Mouse (Mus musculus): ENCODE data around the gene Syce2. TPM values are rescaled to one million over a fixed set of nuclear protein-coding genes. Genes with fewer than 3 reads are reported as not detected.
"Not testable (repeated sequence)": the region's sequence is repeated elsewhere in the genome, so short reads cannot be mapped to it uniquely, and the experiment has no call there.

Gene Syce2
- polyA plus RNA-seq, 1 experiment, result 63.0 TPM

DNA sequence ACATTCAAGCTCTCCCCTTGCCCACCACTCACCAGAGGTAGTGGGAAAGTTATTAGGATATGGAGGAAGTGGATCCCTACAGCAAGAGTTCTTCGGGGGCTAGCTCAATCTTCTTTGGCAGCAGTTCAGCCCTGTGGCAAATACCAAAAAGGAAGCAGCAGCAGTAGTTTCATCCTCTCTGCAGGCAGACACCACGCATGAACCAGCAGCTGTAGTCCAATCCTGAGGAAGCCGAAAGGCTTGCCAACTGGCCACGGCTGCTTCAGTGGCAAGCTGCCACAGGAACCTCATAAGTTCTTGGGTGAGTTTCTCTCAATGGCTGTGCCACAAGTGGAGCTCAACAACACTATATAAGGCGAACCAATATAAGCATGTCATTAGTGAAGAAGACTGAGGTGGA lies 24.1 kb downstream of the Syce2 start:
- Histone ChIP-seq H3K4me1 (peaks cover 37% of the 10 kb centered on the region), H3K36me3 (replicated peaks; ENCODE audit: low read length) (peaks cover 5% of the 10 kb centered on the region), H3K4me3 (replicated peaks) (no peak overlapping the region), H3K27me3 (replicated peaks) (peaks cover 4% of the 10 kb centered on the region), H3K9me3 (no peaks in the 10 kb centered on the region)
- TF ChIP-seq GATA1 (IDR thresholded peaks at IDR 0.05; ENCODE audit: borderline replicate concordance, low read length), result no peak
- no peak for TF ChIP-seq FLI1 (IDR thresholded peaks at IDR 0.05; ENCODE audit: low read length)

DNA sequence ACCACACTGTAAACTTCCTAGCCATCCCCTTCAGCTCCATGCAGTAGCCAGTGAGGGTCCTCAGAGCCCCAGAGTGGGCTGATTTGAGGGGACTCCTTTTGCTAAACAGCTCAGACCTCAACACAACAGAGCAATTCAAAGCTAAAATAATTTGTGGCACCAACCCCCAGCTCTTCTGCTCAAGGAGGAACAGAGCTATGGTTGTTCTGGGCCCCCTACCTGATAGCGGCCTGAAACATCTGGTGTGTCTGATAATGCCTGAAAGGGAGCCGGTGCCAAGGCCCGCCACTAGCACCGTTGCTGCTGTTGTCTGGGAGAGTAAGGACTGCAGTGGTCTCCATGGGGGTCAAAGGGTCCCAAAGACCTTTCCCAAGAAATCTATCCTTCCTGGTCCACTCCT lies 29.2 kb downstream of the Syce2 start:
- TF ChIP-seq FLI1 (IDR thresholded peaks at IDR 0.05; ENCODE audit: low read length) (no peak), GATA1 (IDR thresholded peaks at IDR 0.05; ENCODE audit: borderline replicate concordance, low read length) (no peak)
- Histone ChIP-seq H3K27me3 (replicated peaks) (peaks cover 4% of the 10 kb centered on the region), H3K4me1 (peaks cover 41% of the 10 kb centered on the region), H3K9me3 (no peaks in the 10 kb centered on the region), H3K36me3 (replicated peaks; ENCODE audit: low read length) (no peaks in the 10 kb centered on the region), H3K4me3 (replicated peaks) (no peak overlapping the region)

DNA sequence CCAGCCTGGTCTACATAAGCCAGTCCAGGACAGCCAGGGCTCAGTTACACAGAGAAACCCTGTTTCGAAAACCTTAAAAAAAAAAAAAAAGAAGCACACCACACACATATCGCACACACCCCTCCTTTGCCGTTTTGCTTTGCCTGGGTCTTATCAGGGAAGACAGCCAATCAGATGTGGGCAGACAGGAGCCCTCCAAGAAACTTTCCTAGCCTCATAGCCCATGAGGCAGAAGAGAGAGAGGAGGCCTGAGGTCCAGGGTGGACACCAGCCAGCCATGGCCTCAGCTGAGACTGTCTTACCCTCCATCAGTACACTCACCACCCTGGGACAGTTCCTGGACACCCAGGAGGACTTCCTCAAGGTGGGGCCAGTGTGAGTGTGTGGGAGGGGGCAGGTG lies 29.8 kb downstream of the Syce2 start, which contains the start of gene Klf1:
TSS of gene Klf1 (plus strand) at position 177 of the 400 bp plus-strand sequence.
- no peaks in the 10 kb centered on the region for H3K9me3 ChIP-seq
- peaks cover 40% of the 10 kb centered on the region for H3K4me1 ChIP-seq
- no peaks in the 10 kb centered on the region for H3K36me3 ChIP-seq (replicated peaks; ENCODE audit: low read length)
- no peak for TF ChIP-seq FLI1 (IDR thresholded peaks at IDR 0.05; ENCODE audit: low read length)
- no peak for TF ChIP-seq GATA1 (IDR thresholded peaks at IDR 0.05; ENCODE audit: borderline replicate concordance, low read length)
- H3K4me3 ChIP-seq (replicated peaks), result peak within 1 kb of the TSS; percentile 94
- peaks cover 4% of the 10 kb centered on the region for H3K27me3 ChIP-seq (replicated peaks)

DNA sequence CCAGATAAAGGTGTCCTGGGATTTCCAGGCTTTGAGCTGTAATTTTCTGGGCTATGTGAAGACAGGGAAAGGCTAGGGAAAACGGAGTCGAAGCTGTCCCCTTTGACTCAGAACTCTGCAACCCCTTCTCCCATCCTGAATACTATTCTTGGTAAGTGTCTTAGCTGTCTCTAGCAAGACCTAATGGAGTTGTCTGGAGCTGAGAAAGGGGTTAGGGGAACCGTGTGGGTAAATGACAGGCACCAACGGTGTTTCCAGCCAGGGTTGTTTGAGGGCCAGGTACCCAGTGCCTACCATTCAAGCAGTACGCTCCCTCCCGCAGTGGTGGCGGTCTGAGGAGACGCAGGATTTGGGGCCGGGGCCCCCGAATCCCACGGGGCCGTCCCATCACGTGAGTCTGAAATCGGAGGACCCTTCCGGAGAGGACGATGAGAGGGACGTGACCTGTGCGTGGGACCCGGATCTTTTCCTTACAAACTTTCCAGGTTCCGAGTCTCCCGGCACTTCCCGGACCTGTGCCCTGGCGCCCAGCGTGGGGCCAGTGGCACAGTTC lies 30.5 kb downstream of the Syce2 start:
- TF ChIP-seq FLI1 (IDR thresholded peaks at IDR 0.05; ENCODE audit: low read length), result no peak
- no peak for TF ChIP-seq GATA1 (IDR thresholded peaks at IDR 0.05; ENCODE audit: borderline replicate concordance, low read length)
- peaks cover 40% of the 10 kb centered on the region for H3K4me1 ChIP-seq
- peaks cover 4% of the 10 kb centered on the region for H3K27me3 ChIP-seq (replicated peaks)
- H3K4me3 ChIP-seq (replicated peaks), result peak overlapping the region; percentile 94
- no peaks in the 10 kb centered on the region for H3K36me3 ChIP-seq (replicated peaks; ENCODE audit: low read length)
- H3K9me3 ChIP-seq, result no peaks in the 10 kb centered on the region

DNA sequence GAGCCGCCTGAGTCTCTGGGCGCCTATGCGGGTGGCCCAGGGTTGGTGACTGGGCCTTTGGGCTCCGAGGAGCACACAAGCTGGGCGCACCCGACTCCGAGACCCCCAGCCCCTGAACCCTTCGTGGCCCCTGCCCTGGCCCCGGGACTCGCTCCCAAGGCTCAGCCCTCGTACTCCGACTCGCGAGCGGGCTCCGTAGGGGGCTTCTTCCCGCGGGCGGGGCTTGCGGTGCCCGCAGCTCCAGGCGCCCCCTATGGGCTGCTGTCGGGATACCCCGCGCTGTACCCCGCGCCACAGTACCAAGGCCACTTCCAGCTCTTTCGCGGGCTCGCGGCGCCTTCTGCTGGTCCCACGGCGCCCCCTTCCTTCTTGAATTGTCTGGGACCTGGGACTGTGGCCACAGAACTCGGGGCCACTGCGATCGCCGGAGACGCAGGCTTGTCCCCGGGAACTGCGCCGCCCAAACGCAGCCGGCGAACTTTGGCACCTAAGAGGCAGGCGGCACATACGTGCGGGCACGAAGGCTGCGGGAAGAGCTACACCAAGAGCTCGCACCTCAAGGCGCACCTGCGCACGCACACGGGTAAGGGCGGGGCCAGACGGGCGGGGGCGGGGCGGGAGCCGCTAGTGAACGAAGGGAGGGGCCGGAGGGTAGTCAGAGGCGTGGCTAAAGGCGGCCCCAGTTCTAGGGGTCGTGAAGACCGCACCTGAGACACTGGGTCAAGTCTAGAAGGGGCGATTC lies 31.2 kb downstream of the Syce2 start:
- no peaks in the 10 kb centered on the region for H3K36me3 ChIP-seq (replicated peaks; ENCODE audit: low read length)
- no peak for TF ChIP-seq GATA1 (IDR thresholded peaks at IDR 0.05; ENCODE audit: borderline replicate concordance, low read length)
- TF ChIP-seq FLI1 (IDR thresholded peaks at IDR 0.05; ENCODE audit: low read length), result no peak

DNA sequence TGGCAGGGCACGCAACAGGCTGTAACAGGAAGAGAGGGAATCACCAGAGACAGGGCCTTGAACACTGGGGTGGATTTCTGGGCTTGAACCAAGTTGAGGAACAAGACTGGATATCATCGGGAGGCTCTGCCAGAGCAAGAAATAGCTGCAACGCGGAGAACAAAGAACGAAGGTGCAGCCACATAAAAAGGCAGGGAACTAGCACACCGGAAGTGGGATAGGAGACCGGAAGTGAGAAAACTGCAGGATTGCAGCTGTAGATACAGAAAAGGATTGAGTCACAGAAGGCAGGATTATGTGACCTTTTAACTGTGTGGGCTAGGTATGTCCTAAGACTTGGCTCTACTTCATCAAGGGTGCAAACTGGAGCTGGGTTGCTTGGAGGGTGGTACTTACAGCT lies 32.4 kb downstream of the Syce2 start:
- Histone ChIP-seq H3K9me3 (no peaks in the 10 kb centered on the region), H3K4me1 (peaks cover 51% of the 10 kb centered on the region), H3K36me3 (replicated peaks; ENCODE audit: low read length) (no peaks in the 10 kb centered on the region), H3K27me3 (replicated peaks) (peaks cover 4% of the 10 kb centered on the region), H3K4me3 (replicated peaks) (peak overlapping the region; percentile 34)
- TF ChIP-seq GATA1 (IDR thresholded peaks at IDR 0.05; ENCODE audit: borderline replicate concordance, low read length), result no peak
- no peak for TF ChIP-seq FLI1 (IDR thresholded peaks at IDR 0.05; ENCODE audit: low read length)

More for the DNA sequence above, 31.2 kb downstream of the Syce2 start:
- peaks cover 4% of the 10 kb centered on the region for H3K27me3 ChIP-seq (replicated peaks)
- H3K9me3 ChIP-seq, result no peaks in the 10 kb centered on the region
- peak overlapping the region; percentile 94 for H3K4me3 ChIP-seq (replicated peaks)
- peaks cover 43% of the 10 kb centered on the region for H3K4me1 ChIP-seq

DNA sequence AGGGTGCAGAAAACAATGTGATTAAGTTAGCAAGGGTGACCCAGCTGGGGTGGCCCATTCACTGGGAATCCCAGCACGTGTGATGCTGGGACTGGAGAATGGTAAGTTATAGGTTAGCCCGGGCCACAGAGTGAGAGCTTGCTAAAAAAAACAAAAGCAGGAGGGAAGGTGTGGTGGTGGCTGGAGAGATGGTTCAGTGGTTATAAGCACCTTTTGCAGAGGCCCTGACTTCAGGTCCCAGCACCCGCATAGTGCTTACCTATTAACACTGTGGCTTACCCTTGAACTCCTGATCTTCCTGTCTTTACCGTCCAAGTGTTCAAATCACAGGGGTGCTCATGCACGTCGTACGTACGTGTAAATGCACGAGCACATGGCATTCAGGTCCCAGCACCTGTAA lies 35.1 kb downstream of the Syce2 start:
- Histone ChIP-seq H3K36me3 (replicated peaks; ENCODE audit: low read length) (peaks cover 8% of the 10 kb centered on the region), H3K9me3 (no peaks in the 10 kb centered on the region), H3K27me3 (replicated peaks) (peaks cover 6% of the 10 kb centered on the region), H3K4me1 (peaks cover 38% of the 10 kb centered on the region), H3K4me3 (replicated peaks) (no peak overlapping the region)
- TF ChIP-seq GATA1 (IDR thresholded peaks at IDR 0.05; ENCODE audit: borderline replicate concordance, low read length) (no peak), FLI1 (IDR thresholded peaks at IDR 0.05; ENCODE audit: low read length) (no peak)

DNA sequence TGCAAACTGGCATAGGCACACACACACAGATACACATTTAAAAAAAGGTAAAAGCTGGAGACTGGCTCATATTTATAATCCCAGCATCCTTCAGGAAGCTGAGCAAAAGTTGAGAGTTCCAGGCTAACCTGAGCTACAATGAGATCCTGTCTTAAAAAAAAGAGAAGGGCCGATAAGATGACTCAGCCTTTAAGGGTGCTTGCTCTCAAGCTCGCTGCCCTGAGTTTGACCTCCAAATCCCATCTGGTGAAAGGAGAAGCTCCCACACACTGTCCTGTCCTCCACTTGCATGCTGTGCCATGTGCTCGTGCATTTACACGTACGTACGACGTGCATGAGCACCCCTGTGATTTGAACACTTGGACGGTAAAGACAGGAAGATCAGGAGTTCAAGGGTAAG lies 35.6 kb downstream of the Syce2 start:
- peaks cover 11% of the 10 kb centered on the region for H3K27me3 ChIP-seq (replicated peaks)

DNA sequence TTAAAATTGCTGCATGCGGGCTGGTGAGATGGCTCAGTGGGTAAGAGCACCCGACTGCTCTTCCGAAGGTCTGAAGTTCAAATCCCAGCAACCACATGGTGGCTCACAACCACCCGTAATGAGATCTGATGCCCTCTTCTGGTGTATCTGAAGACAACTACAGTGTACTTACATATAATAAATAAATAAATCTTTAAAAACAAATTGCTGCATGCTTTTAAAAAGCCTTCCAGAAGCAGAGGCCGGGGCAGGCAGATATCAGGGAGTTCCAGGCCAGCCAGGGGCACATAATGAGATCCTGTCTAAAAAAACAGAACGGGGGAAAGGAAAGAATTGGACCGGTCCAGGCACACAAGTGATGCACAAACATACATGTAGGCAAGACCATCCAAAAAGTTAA lies 36.1 kb downstream of the Syce2 start:
- Histone ChIP-seq H3K27me3 (replicated peaks) (peaks cover 16% of the 10 kb centered on the region), H3K4me3 (replicated peaks) (peak overlapping the region; percentile 93), H3K4me1 (peaks cover 38% of the 10 kb centered on the region)
- not testable (repeated sequence) for H3K36me3 ChIP-seq (replicated peaks; ENCODE audit: low read length); H3K9me3 ChIP-seq

More for the DNA sequence above, 35.6 kb downstream of the Syce2 start:
- TF ChIP-seq GATA1 (IDR thresholded peaks at IDR 0.05; ENCODE audit: borderline replicate concordance, low read length) (no peak), FLI1 (IDR thresholded peaks at IDR 0.05; ENCODE audit: low read length) (no peak)
- Histone ChIP-seq H3K4me3 (replicated peaks) (no peak overlapping the region), H3K9me3 (no peaks in the 10 kb centered on the region), H3K4me1 (peaks cover 35% of the 10 kb centered on the region), H3K36me3 (replicated peaks; ENCODE audit: low read length) (peaks cover 8% of the 10 kb centered on the region)

DNA sequence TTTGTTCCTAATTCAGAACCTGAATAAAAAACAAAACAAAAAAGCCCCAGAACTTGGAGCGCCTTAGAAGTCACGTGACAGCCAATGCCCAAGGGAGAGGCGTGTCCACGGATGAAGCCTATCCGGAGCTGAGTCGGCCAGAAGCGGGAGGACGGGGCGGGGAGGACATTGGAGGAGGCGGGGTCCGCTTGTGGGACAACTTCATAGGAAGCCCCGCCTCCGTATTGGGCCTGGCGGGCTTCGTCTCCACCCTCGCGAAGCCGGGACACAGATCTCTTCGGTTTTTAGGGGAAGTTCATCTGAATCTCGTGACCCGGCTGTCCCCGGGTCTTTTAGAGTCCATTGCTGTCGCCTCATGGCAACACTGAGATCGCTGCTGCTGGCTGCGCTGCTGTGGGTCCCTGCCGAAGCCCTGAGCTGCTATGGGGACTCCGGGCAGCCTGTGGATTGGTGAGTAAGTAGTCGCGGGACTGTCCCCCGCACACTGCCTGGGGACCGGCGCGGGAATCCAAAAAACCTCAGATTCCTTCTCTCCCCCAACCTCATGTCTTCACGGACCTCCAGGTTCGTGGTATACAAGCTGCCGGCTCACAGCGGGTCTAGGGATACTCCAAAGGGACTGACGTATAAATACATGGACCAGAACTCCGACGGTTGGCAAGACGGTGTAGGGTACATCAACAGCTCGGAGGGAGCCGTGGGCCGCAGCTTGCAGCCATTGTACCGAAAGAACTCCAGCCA lies 36.7 kb downstream of the Syce2 start, which contains the start of gene Dnase2a:
TSS of gene Dnase2a (plus strand) at position 140 of the 741 bp plus-strand sequence.
- Histone ChIP-seq H3K9me3 (no peaks in the 10 kb centered on the region), H3K27me3 (replicated peaks) (peaks cover 19% of the 10 kb centered on the region), H3K4me3 (replicated peaks) (peak within 1 kb of the TSS; percentile 93), H3K4me1 (peaks cover 39% of the 10 kb centered on the region), H3K36me3 (replicated peaks; ENCODE audit: low read length) (peaks cover 8% of the 10 kb centered on the region)
- TF ChIP-seq FLI1 (IDR thresholded peaks at IDR 0.05; ENCODE audit: low read length) (no peak), GATA1 (IDR thresholded peaks at IDR 0.05; ENCODE audit: borderline replicate concordance, low read length) (no peak)
